10 mouse cellular contexts compared by ENCODE assay signal in the genomic region with DNA sequence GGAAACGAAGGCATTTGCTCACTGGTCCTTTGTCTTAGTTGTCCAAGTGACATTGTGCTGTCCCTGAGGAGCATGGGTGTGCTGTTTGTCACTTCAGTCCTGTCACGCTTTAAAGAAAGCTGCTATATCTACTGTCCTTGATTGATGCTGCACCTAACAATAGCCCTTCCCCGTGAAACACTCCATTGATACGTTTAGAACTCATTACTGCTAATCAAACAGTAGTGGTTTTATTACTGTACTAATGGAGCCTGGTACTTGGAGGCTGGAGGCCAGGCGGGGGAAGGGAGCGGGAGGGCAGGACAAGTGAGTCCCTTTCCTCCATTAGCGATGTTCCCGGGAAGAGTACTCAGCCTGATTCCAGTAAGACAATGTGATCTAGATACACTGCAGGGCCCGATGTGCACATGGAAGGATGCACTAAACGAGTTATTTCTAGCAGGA.
DNase-seq lines count a peak whose midpoint lies in the region; ATAC-seq lines count a peak whose summit lies in the region.
"Had no signal": no experiment of that assay in that cellular context is flagged by ENCODE, and none has a peak within 500 bp of the region (broad histone marks: within the 10 kb centered on the region; RNA-seq: fewer than 3 reads in every experiment).

No protein-coding gene starts in this region.

- 35% methylated on average over 10 of the region's 10 CpGs for WGBS in kidney, embryonic 15.5 days
- WGBS in hindbrain, embryonic 13.5 days = 18% methylated on average over 10 of the region's 10 CpGs
- 8% methylated on average over 10 of the region's 10 CpGs for WGBS in neural tube, embryonic 14.5 days

- no peaks in the 10 kb centered on the region for H3K36me3 ChIP-seq in kidney, embryonic 15.5 days
- H3K36me3 ChIP-seq in hindbrain, embryonic 13.5 days = no peaks in the 10 kb centered on the region
- no peaks in the 10 kb centered on the region for H3K36me3 ChIP-seq in neural tube, embryonic 14.5 days (ENCODE audit: control insufficient read depth, insufficient read depth, low read length)

- no peaks in the 10 kb centered on the region for H3K27me3 ChIP-seq in kidney, embryonic 15.5 days
- no peaks in the 10 kb centered on the region for H3K27me3 ChIP-seq in hindbrain, embryonic 13.5 days
- H3K27me3 ChIP-seq in neural tube, embryonic 14.5 days (ENCODE audit: control insufficient read depth, insufficient read depth, low read length) = no peaks in the 10 kb centered on the region

- 0 out of 2 replicates have a peak, but pooled peaks have one; percentile 30 for ATAC-seq in kidney, embryonic 15.5 days (replicated peaks; ENCODE audit: low FRiP score)
- ATAC-seq in hindbrain, embryonic 13.5 days (ENCODE audit: low FRiP score) = peak; percentile 57; the same call in 1 of the 2 replicates
- ATAC-seq in neural tube, embryonic 14.5 days (ENCODE audit: low read depth) = peak; percentile 68

- no peak overlapping the region for H3K4me3 ChIP-seq in kidney, embryonic 15.5 days (replicated peaks)
- H3K4me3 ChIP-seq in hindbrain, embryonic 13.5 days = no peak overlapping the region
- no peak overlapping the region for H3K4me3 ChIP-seq in neural tube, embryonic 14.5 days (ENCODE audit: low read depth, low read length)

- H3K9ac ChIP-seq in kidney, embryonic 15.5 days = no peak overlapping the region
- H3K9ac ChIP-seq in hindbrain, embryonic 13.5 days = no peak overlapping the region
- H3K9ac ChIP-seq in neural tube, embryonic 14.5 days (replicated peaks; ENCODE audit: low read depth, low read length) = no peak overlapping the region
- H3K9ac ChIP-seq: lung, embryonic 14.5 days had no signal

- H3K4me2 ChIP-seq in kidney, embryonic 15.5 days = no peak overlapping the region
- no peak overlapping the region for H3K4me2 ChIP-seq in hindbrain, embryonic 13.5 days
- H3K4me2 ChIP-seq in neural tube, embryonic 14.5 days (ENCODE audit: low read depth, low read length) = no peak overlapping the region
- H3K4me2 ChIP-seq: lung, embryonic 14.5 days had no signal

- H3K27ac ChIP-seq in kidney, embryonic 15.5 days = no peak overlapping the region
- peak overlapping the region; percentile 66 for H3K27ac ChIP-seq in hindbrain, embryonic 13.5 days
- H3K27ac ChIP-seq in neural tube, embryonic 14.5 days (ENCODE audit: low read depth, low read length) = peak overlapping the region; percentile 19; the same call in 1 of the 2 replicates

- peaks cover 52% of the 10 kb centered on the region for H3K4me1 ChIP-seq in kidney, embryonic 15.5 days
- H3K4me1 ChIP-seq in hindbrain, embryonic 13.5 days (replicated peaks) = peaks cover 41% of the 10 kb centered on the region
- peaks cover 19% of the 10 kb centered on the region; the same call in 1 of the 2 replicates for H3K4me1 ChIP-seq in neural tube, embryonic 14.5 days (ENCODE audit: control insufficient read depth, insufficient read depth, low read length)

- H3K9me3 ChIP-seq in kidney, embryonic 15.5 days (replicated peaks) = no peaks in the 10 kb centered on the region
- no peaks in the 10 kb centered on the region for H3K9me3 ChIP-seq in hindbrain, embryonic 13.5 days
- H3K9me3 ChIP-seq in neural tube, embryonic 14.5 days (ENCODE audit: control insufficient read depth, low read length) = no peaks in the 10 kb centered on the region

- no peak for DNase-seq in kidney, adult 8-10 months
- peak; percentile 44 for DNase-seq in embryo, embryonic 11 days
- no peak for DNase-seq in urinary bladder, adult 18-20 months (ENCODE audit: low spot score in 2 of 2)
- DNase-seq in adipocyte (ENCODE audit: low spot score) = no peak
- DNase-seq in heart, postnatal 4 days = no peak
- DNase-seq: cerebellum, adult 9-10 months had no signal
